Mouse (Mus musculus): ENCODE data around the gene Prr5.

GRCm38 (mm10) chr15:84664542-84665460 is 4.6 kb upstream of the Prr5 start:
- TF ChIP-seq EP300 (IDR thresholded peaks at IDR 0.05; ENCODE audit: low read depth) = no peak
- TF ChIP-seq CTCF (IDR thresholded peaks at IDR 0.05; ENCODE audit: low read depth) = no peak

All from liver, postnatal 0 days (tissue).